Mouse (Mus musculus) adrenal gland, postnatal 14 days (tissue): ENCODE measurements around the gene Car7. TPM values are rescaled to one million over a fixed set of nuclear protein-coding genes. Genes with fewer than 3 reads are reported as not detected.

Experiments used
- DNase-seq: peaks from one replicate; pipeline ENCODE4 v3.0.0; 2021; ENCODE audit warnings: mixed read lengths
- long read RNA-seq, 2 experiments: library from polyadenylated mRNA; stranded (forward); transcript quantifications; one replicate each; pipeline ENCODE4 v2.0.0; 2021
- total RNA-seq: library from RNA; stranded (reverse); gene quantifications from 2 replicates; pipeline ENCODE4 v1.2.3, GENCODE M21; 2021

The Car7 gene
- 4.0 and 4.1 TPM in 2 replicates for total RNA-seq
- long read RNA-seq, experiment 1, partial matches to known transcripts, result 1 of 6 reads
- long read RNA-seq, experiment 1, other reads (novel, unspliced or antisense), result 0 of 6 reads
- long read RNA-seq, experiment 2, partial matches to known transcripts, result 0 of 6 reads
- long read RNA-seq, experiment 2, other reads (novel, unspliced or antisense), result 3 of 6 reads

- DNase-seq, result peak; percentile 96
These were observed at the start of gene Car7, which contains the start of gene Nae1 for GRCm38 (mm10) chr8:104533971-104534778. TSS of gene Car7 (plus strand) at chr8:104534689. TSS of gene Nae1 (minus strand) at chr8:104534637.

DNA sequence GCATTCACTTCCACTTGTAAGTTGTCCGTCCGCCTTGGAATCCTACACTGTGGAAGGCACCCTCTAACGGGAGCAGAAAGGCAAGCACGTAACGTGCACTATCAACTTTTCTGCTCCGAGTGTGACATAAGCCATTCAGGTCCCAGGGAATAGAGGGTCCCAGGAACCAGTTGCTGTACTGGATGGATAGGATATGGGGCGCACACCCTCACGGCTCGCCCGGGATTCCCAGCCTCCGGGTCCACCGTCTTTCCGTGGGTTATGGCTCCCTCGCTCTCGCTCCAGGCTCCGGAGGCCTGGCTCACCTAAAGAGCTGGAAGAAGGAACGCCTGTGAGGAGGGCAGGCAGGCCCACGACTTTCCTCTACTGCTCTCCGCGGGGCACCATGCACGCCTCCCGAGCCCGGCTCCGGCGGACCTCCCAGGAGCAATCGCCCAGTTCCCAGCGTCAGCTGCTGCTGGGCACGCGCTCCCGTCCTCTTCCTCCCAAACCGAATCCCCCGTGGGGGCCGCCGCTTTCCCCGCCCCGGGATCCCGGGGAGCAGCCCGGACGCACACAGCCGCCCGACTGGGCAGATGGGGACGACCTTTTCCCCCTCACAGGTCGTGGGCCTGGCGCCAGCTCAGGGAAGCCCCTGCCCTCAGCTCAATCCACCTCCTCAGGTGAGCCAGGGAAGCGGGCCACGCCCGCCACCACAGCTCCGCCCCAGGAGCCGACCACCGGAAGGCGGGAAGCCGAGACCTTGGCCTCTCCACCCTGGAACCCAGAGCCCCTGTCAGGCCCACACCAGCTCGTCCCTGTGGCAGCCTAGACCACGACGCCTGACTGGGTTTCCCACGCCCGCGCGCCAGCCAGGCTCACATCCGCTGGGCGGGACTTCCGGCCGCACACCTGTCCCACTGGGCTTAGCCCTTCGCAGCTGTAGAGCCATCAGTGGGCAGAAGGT lies 25.2 kb upstream of the Car7 start, which contains the start of gene Terb1:
Terb1 (minus strand) TSS at position 850 of the 946 bp plus-strand sequence.
- peak; percentile 42 for DNase-seq

DNA sequence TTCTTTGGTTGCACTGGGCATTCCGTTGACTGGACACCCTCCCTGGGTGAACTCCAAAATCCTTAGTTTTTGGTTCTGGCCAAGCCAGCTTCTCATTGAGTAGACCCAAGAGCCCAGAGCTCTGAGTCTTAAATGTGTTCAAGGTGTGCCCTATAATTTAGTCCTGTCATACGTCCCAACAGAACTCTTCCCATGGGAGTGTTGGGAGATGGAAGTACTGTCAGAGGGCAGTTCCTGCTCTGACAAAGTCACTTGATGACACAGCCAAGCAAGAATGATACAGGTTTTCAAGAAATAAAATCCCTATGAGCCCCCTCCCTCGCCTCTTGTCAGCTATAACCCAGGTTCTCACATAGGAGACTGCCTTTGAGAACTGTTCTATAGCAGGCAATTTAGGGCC lies 24.4 kb upstream of the Car7 start:
- DNase-seq, result no peak

GRCm38 (mm10) chr8:104517872-104518271 lies 16.6 kb upstream of the Car7 start:
- no peak for DNase-seq

GRCm38 (mm10) chr8:104529671-104530070 lies 4.8 kb upstream of the Car7 start:
- no peak for DNase-seq

GRCm38 (mm10) chr8:104533551-104533950 lies 938 bp upstream of the Car7 start:
- no peak for DNase-seq

GRCm38 (mm10) chr8:104534779-104535141 lies 271 bp downstream of the Car7 start:
- DNase-seq, result peak; percentile 26

- no peak for DNase-seq
These were observed 889 bp downstream of the Car7 start for GRCm38 (mm10) chr8:104535378-104535777.

- DNase-seq, result no peak
These were observed 1.5 kb downstream of the Car7 start for GRCm38 (mm10) chr8:104536028-104536427.

DNA sequence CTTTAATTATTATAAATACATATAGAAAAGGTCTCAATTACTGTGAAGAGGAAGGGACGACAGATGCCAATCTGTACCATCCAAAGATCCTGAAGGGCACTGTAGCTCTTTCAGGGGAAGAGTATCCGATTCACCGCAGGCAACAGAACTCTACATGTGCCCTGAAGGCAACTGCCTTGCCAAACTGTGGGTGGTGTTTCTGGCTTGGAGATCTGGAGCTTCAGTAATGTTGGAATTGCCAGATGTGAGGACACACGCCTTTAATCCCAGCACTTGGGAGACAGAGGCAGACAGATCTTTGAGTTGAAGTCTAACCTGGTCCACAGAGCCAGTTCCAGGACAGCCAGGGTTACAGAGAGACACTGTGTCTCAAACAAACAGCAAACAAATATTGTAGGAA lies 4.4 kb downstream of the Car7 start:
- no peak for DNase-seq

- peak; percentile 59 for DNase-seq
These were observed 5.1 kb downstream of the Car7 start for GRCm38 (mm10) chr8:104539566-104539965.

GRCm38 (mm10) chr8:104540238-104540637 lies 5.7 kb downstream of the Car7 start:
- no peak for DNase-seq

DNA sequence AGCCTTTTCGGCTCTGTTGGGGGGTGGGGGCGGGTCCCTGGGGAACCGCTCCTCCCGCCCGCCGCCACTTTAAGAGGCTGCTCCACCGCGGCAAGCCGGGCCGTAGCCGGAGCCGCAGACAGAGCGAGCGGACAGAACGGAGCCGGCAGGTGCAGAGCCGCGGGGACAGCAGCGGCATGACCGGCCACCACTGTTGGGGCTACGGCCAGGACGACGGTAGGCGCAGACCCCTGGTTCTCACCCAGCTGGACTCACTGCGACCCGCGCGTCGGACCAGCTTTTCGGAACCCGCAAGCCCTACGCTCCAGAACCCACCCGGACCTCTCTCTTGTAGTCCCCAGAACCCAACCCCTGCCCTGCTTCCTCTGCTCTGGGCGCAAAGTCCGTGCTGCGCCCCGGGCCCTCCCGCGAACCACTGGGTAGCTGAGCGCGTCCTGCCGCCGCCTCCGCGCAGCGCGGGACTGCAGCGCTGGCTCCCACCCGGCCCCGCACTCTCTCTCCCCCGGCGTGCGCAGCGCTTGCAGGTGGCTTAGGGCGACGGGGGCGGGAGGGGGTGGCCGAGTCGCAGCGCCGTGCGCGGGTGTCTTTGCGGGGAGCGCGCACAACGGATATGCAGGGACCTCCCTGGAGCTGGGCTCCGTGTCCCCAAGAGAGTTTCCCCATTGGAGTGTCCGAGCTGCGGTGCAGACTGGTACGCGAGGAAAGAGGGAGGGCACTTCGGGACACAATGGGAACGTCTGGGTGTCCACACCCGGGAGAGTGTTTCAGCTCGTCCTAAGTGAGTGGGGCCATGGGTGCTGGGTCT lies 6.4 kb downstream of the Car7 start:
- DNase-seq, result peak; percentile 34

DNA sequence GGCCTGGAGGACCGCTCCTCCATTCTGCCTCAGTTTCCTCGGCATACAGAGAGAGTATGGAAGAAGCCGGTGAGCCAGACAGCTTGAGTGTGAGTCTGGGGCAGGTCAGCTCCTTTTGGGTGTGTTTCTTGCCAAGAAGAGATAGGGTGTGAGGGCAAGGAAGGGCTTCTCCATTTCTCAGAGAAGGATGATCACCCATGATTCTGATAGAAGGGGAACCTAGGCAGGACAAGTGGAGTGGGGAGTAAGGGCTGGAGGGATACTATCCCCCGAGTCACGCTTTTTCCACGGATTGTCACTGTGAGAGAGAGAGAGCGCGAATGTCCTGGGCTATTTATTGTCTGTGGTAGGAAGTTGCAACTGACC lies 7.0 kb downstream of the Car7 start:
- DNase-seq, result no peak

DNA sequence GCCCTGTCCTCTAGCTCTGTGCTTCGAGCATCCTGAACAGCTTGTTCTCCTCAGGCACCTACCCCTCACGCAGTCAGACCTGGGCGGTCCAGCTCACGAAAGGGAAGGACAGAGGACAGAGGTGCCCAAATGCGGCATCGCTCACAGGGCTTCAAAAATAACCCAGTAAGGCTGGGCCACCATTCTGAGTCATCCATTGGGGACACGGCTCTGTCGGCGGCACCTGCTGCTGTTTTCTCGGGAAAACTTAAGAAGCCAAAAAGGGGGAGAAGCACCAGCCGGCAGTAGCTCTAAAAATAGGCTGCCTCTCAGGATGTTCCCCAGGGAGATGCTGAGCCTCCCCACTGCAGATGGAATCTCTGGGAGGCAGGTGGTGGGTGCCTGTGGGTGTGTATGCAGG lies 7.7 kb downstream of the Car7 start:
- no peak for DNase-seq

GRCm38 (mm10) chr8:104543440-104544045 lies 9.1 kb downstream of the Car7 start:
- DNase-seq, result no peak

- DNase-seq, result no peak
These were observed 20.7 kb downstream of the Car7 start for GRCm38 (mm10) chr8:104555191-104555590.

DNA sequence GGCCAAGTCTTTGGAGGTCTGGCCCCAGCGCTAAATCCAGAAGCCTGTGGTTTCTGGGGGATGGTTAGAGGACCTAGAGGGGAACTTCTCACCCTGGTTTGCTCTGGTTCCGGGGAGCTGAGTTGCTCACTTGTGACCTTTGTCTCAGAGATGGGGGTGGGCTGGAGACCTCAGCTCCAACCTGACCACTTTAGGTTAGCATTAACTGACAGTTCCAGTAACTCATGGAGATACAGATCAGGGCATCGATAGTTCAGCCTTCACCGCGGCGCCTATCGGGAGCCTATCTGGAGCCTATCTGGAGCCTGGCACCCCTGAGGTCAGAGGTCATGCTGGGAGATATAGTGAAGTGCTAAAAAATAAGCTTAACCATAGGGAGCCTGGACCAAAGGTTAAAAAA lies 22.7 kb downstream of the Car7 start:
- DNase-seq, result no peak

GRCm38 (mm10) chr8:104560731-104561130 lies 26.2 kb downstream of the Car7 start:
- no peak for DNase-seq

- DNase-seq, result peak; percentile 91
These were observed 30.4 kb downstream of the Car7 start for GRCm38 (mm10) chr8:104564633-104565456.

- no peak for DNase-seq
These were observed 30.9 kb downstream of the Car7 start for GRCm38 (mm10) chr8:104565457-104565798.
